Mouse (Mus musculus): ENCODE measurements around the gene Itga3.

- TF ChIP-seq CTCF (conservative IDR thresholded peaks at IDR 0.05; ENCODE audit: low read length) (no peak), POU5F1 (IDR thresholded peaks at IDR 0.05; ENCODE audit: borderline replicate concordance, low read length) (no peak), NANOG (IDR thresholded peaks at IDR 0.05; ENCODE audit: borderline replicate concordance, low read length) (no peak)
Measured at GRCm38 (mm10) chr11:95015484-95015883, 61.1 kb downstream of the Itga3 start.

All from E14TG2a.4 (cell line).